Mouse (Mus musculus) kidney, embryonic 14.5 days (tissue): ENCODE results near the gene Ipmk. TPM values are rescaled to one million over a fixed set of nuclear protein-coding genes. Genes with fewer than 3 reads are reported as not detected.
"Not testable (repeated sequence)": the region's sequence is repeated elsewhere in the genome, so short reads cannot be mapped to it uniquely, and the experiment has no call there.

Experiments
- ATAC-seq: fragments of 200-750 bp; cut with Nextera tagmentation; 2 replicates; pipeline ENCODE4 v1.8.0; 2017; ENCODE audit warnings: moderate number of reproducible peaks, mild to moderate bottlenecking, moderate TSS enrichment, moderate library complexity; ENCODE audit not compliant: low FRiP score, low TSS enrichment
- H3K27ac ChIP-seq: fragments of 300-500 bp; sonication (generic); 2 replicates; pipeline ENCODE4 v1.5.1; 2014; ENCODE audit warnings: low read depth, mild to moderate bottlenecking, low read length, moderate library complexity, mixed read lengths
- H3K27me3 ChIP-seq: fragments of 300-500 bp; sonication (generic); 2 replicates; pipeline ENCODE4 v1.6.1; 2014; ENCODE audit warnings: mild to moderate bottlenecking, low read length; ENCODE audit not compliant: control insufficient read depth, insufficient read depth
- H3K36me3 ChIP-seq: fragments of 300-500 bp; sonication (generic); 2 replicates; pipeline ENCODE4 v1.6.1; 2014; ENCODE audit warnings: low read length, mixed read lengths; ENCODE audit not compliant: control insufficient read depth, insufficient read depth
- H3K4me1 ChIP-seq: fragments of 300-500 bp; sonication (generic); 2 replicates; pipeline ENCODE4 v1.6.1; 2014; ENCODE audit warnings: low read length, mixed read lengths; ENCODE audit not compliant: control insufficient read depth, insufficient read depth
- H3K4me2 ChIP-seq: fragments of 300-500 bp; sonication (generic); replicated peaks from 2 replicates; pipeline ENCODE4 v1.6.1; 2014; ENCODE audit warnings: low read depth, mild to moderate bottlenecking, low read length
- H3K4me3 ChIP-seq: fragments of 300-500 bp; sonication (generic); 2 replicates; pipeline ENCODE4 v1.5.1; 2014; ENCODE audit warnings: mild to moderate bottlenecking, low read length
- H3K9ac ChIP-seq: fragments of 300-500 bp; sonication (generic); 2 replicates; pipeline ENCODE4 v1.6.1; 2014; ENCODE audit warnings: low read depth, mild to moderate bottlenecking, low read length, moderate library complexity
- H3K9me3 ChIP-seq: fragments of 300-500 bp; sonication (generic); 2 replicates; pipeline ENCODE4 v1.6.1; 2016; ENCODE audit warnings: low read length; ENCODE audit not compliant: control insufficient read depth
- WGBS: fragments of 180-500 bp; shearing (Covaris S2); extraction: QIAGEN DNeasy Blood & Tissue Kit; methylation state at CpG from one replicate; pipeline ENCODE4 v1.1.7; 2014; 5-methylcytosine and 5-hydroxymethylcytosine counted together
- polyA plus RNA-seq: library from polyadenylated mRNA; unstranded; fragments of >200 nt; fragmentation: Nextera tagmentation; extraction: Ambion mirVana; gene quantifications from 2 replicates; pipeline ENCODE4 v1.2.1, GENCODE M21; 2014

Gene Ipmk
- polyA plus RNA-seq, 1 experiment from 2014 or later = 22.0 TPM

DNA sequence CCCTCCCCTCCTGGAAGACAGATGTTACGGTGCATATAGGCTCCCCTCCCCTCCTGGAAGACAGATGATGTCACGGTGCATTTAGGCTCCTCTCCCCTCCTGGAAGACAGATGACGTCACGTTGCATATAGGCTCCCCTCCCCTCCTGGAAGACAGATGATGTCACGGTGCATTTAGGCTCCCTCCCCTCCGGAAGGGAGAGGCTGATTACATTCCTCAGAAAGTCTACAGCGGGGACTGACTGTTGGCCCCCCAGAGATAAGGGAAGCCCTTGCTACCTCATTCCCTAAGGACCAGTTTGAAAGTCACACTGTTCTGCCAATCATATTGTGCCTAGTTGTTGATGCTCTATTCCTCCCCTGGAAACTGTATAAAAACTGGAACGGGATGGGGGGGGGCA, 100.1 kb downstream of the Ipmk start:
- H3K36me3 ChIP-seq = no peaks in the 10 kb centered on the region
- no peak overlapping the region for H3K4me2 ChIP-seq
- 82% methylated on average over 8 of the region's 8 CpGs for WGBS
- H3K27ac ChIP-seq = no peak overlapping the region
- no peak overlapping the region for H3K4me3 ChIP-seq
- H3K9me3 ChIP-seq = no peaks in the 10 kb centered on the region
- no peak for ATAC-seq
- no peaks in the 10 kb centered on the region for H3K4me1 ChIP-seq
- no peaks in the 10 kb centered on the region for H3K27me3 ChIP-seq
- no peak overlapping the region for H3K9ac ChIP-seq

DNA sequence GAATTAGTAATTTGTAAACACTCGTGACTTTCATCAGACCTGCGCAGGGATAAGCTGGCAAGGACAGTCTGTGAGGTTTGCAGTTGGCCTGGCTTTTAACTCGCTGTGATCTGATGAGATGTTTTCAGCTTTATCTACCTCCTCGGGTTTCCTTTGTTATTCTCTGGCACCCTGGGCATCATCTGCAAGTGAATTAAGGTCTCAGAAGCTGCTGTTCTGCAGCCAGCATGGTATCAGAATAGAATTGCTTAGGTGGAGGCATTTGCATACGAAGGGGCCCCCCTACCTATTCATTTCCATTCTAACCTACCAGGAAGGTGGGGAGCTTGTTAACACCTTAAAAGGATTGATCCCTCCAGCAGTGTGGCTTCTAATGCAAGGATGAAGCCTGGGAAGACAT, 100.7 kb downstream of the Ipmk start:
- ATAC-seq = no peak
- Histone ChIP-seq H3K4me3 (no peak overlapping the region), H3K27ac (no peak overlapping the region)

DNA sequence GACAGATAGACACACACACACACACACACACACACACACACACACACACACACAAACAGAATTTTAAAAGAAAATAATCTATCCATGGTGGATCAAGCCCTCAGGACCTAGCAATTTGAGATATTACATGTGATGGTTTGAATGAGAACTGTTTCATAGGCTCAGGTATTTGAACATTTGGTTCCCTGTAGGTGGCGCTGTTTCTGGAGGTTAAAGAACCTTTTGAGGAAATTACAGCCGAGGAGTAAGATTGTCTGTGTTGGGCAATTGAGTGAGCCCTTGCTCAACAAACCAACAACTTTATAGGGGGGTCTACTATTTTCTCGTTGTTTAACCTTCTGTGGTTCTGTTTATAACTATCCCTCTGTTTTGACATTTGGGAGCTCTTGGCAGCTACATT, 107.8 kb downstream of the Ipmk start:
- Histone ChIP-seq H3K36me3 (no peaks in the 10 kb centered on the region), H3K27me3 (no peaks in the 10 kb centered on the region), H3K9ac (no peak overlapping the region), H3K27ac (no peak overlapping the region), H3K9me3 (no peaks in the 10 kb centered on the region), H3K4me1 (no peaks in the 10 kb centered on the region), H3K4me2 (no peak overlapping the region), H3K4me3 (no peak overlapping the region)
- no peak for ATAC-seq
- 79% methylated on average over 3 of the region's 3 CpGs for WGBS

More for the DNA sequence above, 100.7 kb downstream of the Ipmk start:
- H3K36me3 ChIP-seq = no peaks in the 10 kb centered on the region
- H3K27me3 ChIP-seq = no peaks in the 10 kb centered on the region
- WGBS = 81% methylated on average over 5 of the region's 5 CpGs
- no peaks in the 10 kb centered on the region for H3K9me3 ChIP-seq
- H3K4me2 ChIP-seq = no peak overlapping the region
- H3K4me1 ChIP-seq = no peaks in the 10 kb centered on the region
- no peak overlapping the region for H3K9ac ChIP-seq

DNA sequence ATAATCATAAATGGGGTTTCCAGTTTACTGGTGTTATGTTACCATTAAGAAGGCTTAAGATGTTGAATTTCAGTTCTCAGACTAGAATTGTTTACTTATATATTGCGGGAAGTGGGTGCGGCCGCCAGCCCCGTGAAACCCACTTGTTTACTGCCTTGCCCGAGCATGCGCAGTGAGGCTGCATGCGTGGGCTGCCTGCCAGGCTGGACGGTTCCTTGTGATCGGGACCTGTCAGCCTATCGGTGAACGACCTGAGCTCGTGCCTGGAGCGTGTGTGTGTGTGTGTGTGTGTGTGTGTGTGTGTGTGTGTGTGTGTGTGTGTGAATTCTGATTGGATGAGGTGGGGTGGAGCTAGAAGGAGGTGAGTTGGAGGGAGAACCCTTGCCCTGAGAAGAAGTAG, 114.8 kb downstream of the Ipmk start:
- not testable (repeated sequence) for ATAC-seq, H3K4me3 ChIP-seq, H3K9me3 ChIP-seq, H3K9ac ChIP-seq, H3K27me3 ChIP-seq, H3K4me2 ChIP-seq, H3K36me3 ChIP-seq, H3K4me1 ChIP-seq, H3K27ac ChIP-seq
- 78% methylated on average over 13 of the region's 13 CpGs for WGBS

DNA sequence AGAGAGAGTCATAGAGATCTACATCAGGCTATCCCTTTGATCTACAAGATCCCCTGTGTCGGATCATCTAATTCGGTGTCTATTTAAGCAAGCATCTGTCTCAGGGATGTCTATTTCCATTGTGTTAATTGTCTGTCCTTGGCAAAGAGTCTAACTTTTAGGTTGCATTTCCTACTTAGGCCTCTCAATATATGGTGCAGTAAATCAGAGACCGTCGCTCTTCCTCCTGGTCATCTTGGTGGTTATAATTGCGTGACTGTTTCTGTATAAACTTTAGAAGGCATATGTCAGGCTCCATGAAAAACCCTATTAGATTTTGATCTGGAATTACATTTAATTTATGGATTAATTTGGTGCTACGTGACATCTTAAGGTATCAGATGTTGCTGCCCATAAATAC, 116.9 kb downstream of the Ipmk start:
- Histone ChIP-seq H3K9me3 (no peaks in the 10 kb centered on the region), H3K4me2 (no peak overlapping the region), H3K4me1 (no peaks in the 10 kb centered on the region), H3K4me3 (no peak overlapping the region), H3K9ac (no peak overlapping the region), H3K27ac (no peak overlapping the region), H3K27me3 (no peaks in the 10 kb centered on the region), H3K36me3 (no peaks in the 10 kb centered on the region)
- WGBS = 43% methylated on average over 6 of the region's 6 CpGs
- ATAC-seq = peak; percentile 61

DNA sequence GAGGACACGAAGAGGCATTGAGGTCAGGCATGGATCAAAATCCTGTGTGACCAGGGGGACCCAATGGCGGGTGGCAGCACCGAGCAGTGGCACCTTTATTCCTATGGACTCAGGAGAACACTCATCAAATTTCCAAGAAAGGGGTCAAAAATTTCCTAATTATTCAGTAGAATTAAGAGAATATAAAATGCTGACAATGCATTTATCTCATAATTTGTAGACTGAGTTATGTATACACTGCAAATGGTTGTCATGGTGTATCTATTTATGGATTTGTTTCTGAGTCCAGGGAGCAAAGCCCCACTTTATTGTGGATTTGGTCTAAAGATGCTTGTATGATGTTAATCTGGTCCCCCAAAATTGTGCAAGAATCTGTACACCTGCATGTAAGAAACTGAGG, 120.8 kb downstream of the Ipmk start:
- Histone ChIP-seq H3K27ac (no peak overlapping the region), H3K4me2 (no peak overlapping the region), H3K9ac (no peak overlapping the region), H3K27me3 (no peaks in the 10 kb centered on the region), H3K4me1 (no peaks in the 10 kb centered on the region), H3K4me3 (no peak overlapping the region), H3K36me3 (no peaks in the 10 kb centered on the region), H3K9me3 (no peaks in the 10 kb centered on the region)
- WGBS = 96% methylated on average over 3 of the region's 3 CpGs
- no peak for ATAC-seq

DNA sequence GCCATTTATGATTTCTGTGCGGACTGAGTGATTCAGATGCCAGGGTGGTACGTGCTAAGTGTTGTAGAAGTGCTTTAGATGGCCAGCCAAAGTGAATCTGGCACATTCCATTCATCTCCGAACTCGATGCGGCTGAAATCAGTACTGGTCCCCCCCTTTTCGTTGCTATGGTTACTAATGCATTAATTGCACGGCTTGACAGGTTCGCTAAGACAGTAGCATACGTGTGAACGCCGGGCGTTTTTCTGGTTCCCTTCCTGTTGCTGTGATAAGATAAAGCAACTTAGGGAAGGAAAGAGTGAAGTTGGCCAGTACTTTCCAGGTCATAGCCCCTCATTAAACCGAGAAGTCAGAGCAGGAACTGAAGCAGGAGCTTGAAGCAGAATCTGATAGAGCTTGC, 122.2 kb downstream of the Ipmk start:
- Histone ChIP-seq H3K9me3 (no peaks in the 10 kb centered on the region), H3K4me1 (no peaks in the 10 kb centered on the region), H3K27me3 (no peaks in the 10 kb centered on the region), H3K27ac (no peak overlapping the region), H3K36me3 (no peaks in the 10 kb centered on the region), H3K9ac (no peak overlapping the region), H3K4me2 (no peak overlapping the region), H3K4me3 (no peak overlapping the region)
- ATAC-seq = no peak
- 61% methylated on average over 13 of the region's 13 CpGs for WGBS

DNA sequence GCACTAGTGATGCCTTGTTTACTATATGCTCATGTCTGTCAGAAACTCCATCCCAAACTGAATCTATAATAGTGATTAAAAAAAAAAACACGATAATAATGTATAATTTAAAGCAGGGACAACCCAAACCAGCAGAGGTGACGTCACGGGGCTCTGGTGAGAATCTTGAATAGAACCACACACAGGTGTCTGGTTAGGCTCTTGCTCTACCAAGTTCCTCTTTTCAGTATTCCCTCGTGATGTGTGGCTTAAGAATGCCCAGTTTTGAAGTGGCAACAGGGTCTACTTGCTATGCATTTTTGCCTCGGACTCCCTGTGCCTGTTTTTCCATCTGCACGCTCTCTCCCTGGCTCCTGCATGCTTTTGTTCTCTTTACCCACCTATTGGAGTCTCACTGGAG, 124.5 kb downstream of the Ipmk start:
- Histone ChIP-seq H3K36me3 (no peaks in the 10 kb centered on the region), H3K27ac (no peak overlapping the region), H3K4me2 (no peak overlapping the region), H3K9ac (no peak overlapping the region), H3K27me3 (no peaks in the 10 kb centered on the region), H3K9me3 (no peaks in the 10 kb centered on the region), H3K4me1 (no peaks in the 10 kb centered on the region), H3K4me3 (no peak overlapping the region)
- no peak for ATAC-seq
- 87% methylated on average over 6 of the region's 6 CpGs for WGBS

DNA sequence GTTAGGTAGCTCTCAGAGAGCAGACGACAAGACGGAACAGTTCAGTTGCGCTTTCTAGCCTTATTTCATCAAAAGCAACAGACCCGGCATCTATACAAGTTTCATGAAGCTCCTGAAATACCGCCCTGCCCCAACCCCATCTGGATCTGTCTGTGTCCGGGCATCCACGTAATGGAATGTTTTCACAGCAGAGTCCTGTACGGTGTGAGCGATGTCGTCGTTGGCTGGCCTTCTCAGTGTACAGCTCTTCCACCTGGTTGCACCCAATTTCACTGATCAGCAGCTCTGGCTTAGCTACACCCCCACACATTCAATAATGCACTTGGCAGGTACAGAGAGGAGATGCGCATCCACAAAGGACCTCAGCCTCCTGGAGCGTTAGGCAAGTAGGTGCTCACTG, 126.0 kb downstream of the Ipmk start:
- Histone ChIP-seq H3K4me3 (no peak overlapping the region), H3K9me3 (no peaks in the 10 kb centered on the region), H3K27ac (no peak overlapping the region), H3K36me3 (no peaks in the 10 kb centered on the region), H3K9ac (no peak overlapping the region), H3K27me3 (no peaks in the 10 kb centered on the region), H3K4me1 (no peaks in the 10 kb centered on the region), H3K4me2 (no peak overlapping the region)
- WGBS = 52% methylated on average over 13 of the region's 13 CpGs
- no peak for ATAC-seq
